Mouse (Mus musculus): ENCODE measurements around the gene Rpl9.

Gene Rpl9

GRCm38 (mm10) chr5:65374746-65375145, 16.5 kb downstream of the Rpl9 start:
- no peak for DNase-seq (ENCODE audit: low read depth, low spot score)

DNA sequence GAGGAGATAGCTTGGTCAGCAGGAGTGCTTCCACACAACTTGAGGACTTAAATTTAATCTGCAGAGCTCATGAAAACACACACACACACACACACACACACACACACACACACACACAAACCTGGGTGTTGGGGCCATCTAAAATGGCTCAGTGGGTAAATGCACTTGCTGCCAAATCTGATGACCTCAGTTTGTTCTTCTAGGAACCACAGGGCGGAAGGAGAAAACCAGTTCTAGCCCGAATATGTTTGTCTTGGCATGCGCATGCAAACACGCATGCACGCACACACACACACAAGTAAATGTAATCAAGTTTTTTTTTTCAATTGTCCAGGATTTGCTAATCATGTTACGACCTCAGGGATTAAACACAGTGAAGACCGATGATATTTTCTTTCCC, 19.7 kb downstream of the Rpl9 start:
- no peak for DNase-seq (ENCODE audit: low read depth, low spot score)

DNA sequence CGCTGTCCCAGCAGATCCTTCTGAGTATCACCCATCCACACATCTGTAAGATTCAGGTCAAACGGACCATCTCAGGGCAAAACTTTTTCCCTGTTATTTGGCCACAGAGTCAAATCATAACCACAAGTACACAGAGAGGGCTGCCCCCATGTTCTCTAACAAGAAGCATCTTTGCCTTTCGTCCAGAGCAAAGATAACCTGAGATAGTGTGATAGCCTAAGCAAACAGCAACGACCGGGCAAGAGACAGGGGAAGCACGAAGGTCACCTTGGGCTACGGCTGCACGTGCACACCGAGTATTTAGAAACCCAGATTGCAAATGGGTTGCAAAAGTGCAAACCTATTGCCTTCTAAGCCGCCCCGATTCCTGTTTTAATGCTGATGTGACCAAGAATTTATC, 23.4 kb downstream of the Rpl9 start:
- no peak for DNase-seq (ENCODE audit: low read depth, low spot score)

DNA sequence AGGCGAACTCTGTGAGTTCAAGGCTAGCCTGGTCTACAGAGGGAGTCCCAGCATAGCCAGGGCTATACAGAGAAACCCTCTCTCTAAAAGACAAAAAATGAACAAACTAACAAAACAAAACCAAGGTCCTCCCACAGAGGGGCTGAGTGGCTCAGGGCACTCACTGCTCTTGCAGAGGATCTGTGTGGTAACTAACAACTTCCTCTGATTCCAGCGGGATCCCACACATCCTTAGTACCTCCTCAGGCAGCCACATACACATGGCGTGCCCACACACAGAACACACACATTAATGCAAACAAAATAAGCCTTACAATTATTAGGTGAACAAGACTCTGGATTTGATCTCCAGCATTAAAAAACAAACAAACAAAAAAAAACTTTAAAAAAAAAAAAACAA, 33.5 kb downstream of the Rpl9 start:
- DNase-seq (ENCODE audit: low read depth, low spot score): no peak

DNA sequence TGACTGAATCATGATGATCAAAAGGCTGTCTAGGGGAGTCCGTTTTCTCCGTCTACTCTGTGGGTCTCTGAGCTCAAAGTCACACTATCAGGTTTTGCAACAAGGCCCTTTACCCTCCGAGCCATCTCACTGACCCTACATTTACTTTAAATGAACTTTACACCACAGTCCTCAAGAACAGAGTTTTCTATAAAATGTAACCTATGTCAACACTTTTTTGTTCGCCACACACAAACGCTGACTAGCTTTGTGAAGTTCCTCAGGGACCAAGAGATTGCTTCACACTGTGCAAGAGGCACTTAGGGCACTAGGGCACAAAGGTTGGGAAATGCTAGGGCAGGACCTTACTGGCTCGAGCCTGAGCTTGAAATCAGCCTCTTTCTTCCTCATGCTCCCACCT, 34.4 kb downstream of the Rpl9 start:
- no peak for DNase-seq (ENCODE audit: low read depth, low spot score)

DNA sequence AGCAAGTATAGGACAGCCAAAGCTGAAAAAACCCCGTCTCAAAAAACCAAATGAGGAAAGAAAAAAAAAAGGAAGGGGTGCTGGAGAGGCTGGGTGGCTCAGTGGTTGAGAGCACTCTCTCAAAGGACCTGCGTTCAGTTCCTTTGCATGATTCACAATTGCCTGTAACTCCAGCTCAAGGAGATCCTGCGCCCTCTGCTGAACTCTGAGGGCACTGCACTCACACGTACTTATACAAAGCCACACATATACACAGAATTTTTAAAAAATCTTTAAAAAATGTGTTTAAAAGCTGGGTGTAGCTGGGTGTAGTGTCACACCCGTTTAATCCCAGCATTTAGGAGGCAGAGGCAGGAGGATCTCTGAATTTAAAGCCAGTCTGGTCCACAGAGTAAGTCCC, 36.3 kb downstream of the Rpl9 start:
- DNase-seq (ENCODE audit: low read depth, low spot score): no peak

GRCm38 (mm10) chr5:65354097-65354496, 37.1 kb downstream of the Rpl9 start:
- no peak for DNase-seq (ENCODE audit: low read depth, low spot score)

DNA sequence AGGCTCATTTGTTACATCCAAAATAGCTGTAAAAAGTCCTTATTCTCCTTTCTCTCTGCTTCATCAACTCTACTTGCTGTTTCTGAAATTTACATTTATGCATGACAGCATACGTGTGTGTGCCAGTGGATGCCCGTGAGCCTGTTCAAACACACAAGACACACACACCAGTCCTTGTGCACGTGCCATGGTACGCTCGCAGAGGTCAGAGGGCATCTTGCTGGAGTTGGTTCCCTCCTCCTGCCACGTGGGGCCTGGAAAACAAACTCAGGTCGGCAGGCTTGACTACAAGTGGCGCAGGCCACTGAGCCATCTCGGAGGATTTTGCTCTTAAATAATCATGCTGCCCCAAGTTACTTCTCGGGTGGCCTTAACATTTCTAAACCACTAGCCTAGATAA, 40.7 kb downstream of the Rpl9 start:
- DNase-seq (ENCODE audit: low read depth, low spot score): no peak

DNA sequence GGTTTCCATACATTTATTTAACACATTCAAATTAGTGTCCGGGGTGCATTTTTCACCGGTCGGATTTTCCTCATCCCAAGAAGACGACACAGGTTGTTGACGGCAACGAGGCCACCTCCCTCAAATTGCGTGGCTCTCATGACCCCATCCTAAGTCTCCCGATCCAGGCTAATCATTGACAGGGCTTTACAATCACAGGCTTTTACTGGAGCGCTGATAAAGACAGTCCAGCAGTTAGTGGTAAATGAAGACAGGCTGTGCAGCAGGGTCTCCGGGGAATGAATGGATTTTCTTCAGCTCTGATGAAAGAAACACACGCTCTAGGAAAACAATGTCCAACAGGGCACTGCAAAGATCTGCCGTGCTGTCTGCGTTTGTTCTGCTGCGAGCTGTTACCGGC, 43.1 kb downstream of the Rpl9 start, which contains the start of gene Klb:
TSS of gene Klb (plus strand) at position 147 of the 400 bp plus-strand sequence.
- no peak for DNase-seq (ENCODE audit: low read depth, low spot score)

DNA sequence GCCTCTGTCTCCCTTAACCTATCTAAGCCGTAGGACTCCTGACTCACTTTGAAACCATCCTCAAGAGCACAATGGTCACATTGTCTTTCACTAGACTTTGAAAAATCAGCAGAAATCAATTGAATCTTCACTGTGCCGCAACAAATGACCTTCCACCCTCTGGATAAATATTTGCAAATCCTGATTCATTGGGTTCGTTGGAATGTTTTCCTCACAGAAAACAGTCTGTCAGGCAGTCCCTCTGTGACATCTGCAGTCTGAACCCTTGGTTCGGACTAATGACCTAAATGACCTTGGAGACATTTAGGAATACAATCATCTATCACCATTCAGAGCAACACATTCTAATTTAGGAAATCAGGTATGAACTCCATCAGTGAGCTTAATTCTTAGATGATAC, 51.1 kb downstream of the Rpl9 start:
- DNase-seq (ENCODE audit: low read depth, low spot score): no peak

GRCm38 (mm10) chr5:65338394-65338793, 52.9 kb downstream of the Rpl9 start:
- DNase-seq (ENCODE audit: low read depth, low spot score): no peak
